Mouse (Mus musculus) T-cell, adult 2 months (primary cell): Measurements from ENCODE around the gene Odf3l1.
"Not testable (repeated sequence)": the region's sequence is repeated elsewhere in the genome, so short reads cannot be mapped to it uniquely, and the experiment has no call there.

ENCODE experiments used
- DNase-seq: peaks from one replicate; pipeline ENCODE4 v3.0.0; 2022; ENCODE audit warnings: low spot score

Odf3l1 gene

GRCm38 (mm10) chr9:56864216-56864729, at the start of gene Odf3l1:
Odf3l1 (minus strand) TSS chr9:56864679.
- no peak for DNase-seq

GRCm38 (mm10) chr9:56913991-56914390, 49.5 kb upstream of the Odf3l1 start:
- DNase-seq, result no peak

GRCm38 (mm10) chr9:56911017-56911416, 46.5 kb upstream of the Odf3l1 start:
- no peak for DNase-seq

DNA sequence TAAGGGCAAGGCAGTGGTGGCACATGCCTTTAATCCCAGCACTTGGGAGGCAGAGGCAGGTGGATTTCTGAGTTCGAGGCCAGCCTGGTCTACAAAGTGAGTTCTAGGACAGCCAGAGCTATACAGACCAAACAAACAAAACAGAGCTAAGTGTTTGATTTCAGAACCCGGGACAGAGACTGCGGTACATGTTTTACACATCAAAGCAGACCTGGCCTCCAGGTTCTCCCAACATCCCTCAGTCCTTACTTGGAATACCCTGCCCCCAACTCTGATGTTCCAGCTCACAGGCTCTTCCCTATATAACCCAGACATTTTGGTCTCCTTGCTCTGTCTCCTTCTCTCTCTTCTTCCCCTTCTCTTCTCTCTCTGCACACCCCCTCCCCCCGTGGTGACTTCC, 45.5 kb upstream of the Odf3l1 start:
- not testable (repeated sequence) for DNase-seq

GRCm38 (mm10) chr9:56907549-56907948, 43.1 kb upstream of the Odf3l1 start:
- no peak for DNase-seq

- DNase-seq, result no peak
These were observed 39.2 kb upstream of the Odf3l1 start for GRCm38 (mm10) chr9:56903662-56904061.

- DNase-seq, result peak; percentile 23
These were observed 36.7 kb upstream of the Odf3l1 start for GRCm38 (mm10) chr9:56901187-56901586.

- DNase-seq, result no peak
These were observed 36.1 kb upstream of the Odf3l1 start for GRCm38 (mm10) chr9:56900571-56900970.

GRCm38 (mm10) chr9:56900060-56900459, 35.6 kb upstream of the Odf3l1 start:
- no peak for DNase-seq

DNA sequence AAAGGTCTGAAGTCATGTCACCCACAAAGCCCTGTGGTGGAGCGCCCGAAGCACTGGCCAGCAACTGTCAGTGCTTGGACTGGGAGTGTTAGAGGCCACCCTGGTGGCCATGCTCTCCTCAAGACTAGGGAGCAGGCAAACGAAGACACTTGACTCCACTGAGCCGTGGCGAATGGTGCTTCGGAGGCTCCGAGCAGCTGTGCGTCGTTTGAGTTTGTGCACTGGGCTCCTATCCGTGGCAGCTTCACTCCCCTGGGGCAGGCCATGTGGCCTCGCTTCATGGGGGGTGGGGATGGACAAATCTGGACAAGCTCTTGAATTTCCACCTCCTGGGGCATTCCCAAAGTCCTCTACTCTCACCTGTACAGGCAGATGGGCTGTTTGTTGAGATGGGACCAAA, 34.9 kb upstream of the Odf3l1 start:
- no peak for DNase-seq

DNA sequence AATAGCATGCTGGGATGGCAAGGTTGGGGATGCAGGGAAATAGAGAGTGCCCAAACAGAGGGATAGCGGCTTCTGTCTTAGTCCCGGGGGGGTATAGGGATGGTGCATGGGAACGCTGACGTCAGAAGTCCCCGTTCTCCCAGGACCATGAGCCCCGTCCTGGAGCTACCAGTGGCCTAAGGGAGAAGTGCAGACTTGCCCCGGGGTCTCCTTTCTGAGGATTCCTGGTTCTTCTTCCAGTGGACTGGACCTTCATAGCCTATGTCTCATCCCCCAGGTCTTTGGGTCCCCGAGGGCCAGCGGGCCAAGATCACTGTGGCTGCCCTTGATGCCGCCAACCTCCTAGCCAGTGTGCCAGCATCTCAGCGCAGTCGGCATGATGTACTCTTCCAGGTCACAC, 32.3 kb upstream of the Odf3l1 start:
- no peak for DNase-seq

- DNase-seq, result no peak
These were observed 29.5 kb upstream of the Odf3l1 start for GRCm38 (mm10) chr9:56894006-56894405.

DNA sequence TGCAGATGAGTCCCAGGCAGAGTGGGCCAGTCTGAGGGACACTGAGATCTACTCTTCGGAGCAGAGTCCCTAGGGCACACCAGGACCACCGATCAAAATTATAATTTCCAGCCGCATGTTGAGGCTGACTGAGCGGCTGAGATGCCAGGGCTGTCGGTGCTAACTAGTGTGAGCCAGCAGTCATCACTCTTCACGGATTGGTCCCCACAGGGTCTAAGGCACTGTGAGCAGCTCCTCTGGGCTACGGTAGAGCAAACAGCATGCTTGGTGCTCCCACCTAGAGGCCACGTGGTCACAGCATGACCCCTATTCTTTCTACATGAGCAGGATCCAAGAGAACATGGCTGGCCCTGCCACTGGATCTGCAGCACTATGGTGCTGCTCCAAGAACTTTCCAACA, 28.8 kb upstream of the Odf3l1 start:
- no peak for DNase-seq

- no peak for DNase-seq
These were observed 27.6 kb upstream of the Odf3l1 start for GRCm38 (mm10) chr9:56892111-56892510.

- peak; percentile 61 for DNase-seq
These were observed 27.1 kb upstream of the Odf3l1 start for GRCm38 (mm10) chr9:56891517-56892011.

DNA sequence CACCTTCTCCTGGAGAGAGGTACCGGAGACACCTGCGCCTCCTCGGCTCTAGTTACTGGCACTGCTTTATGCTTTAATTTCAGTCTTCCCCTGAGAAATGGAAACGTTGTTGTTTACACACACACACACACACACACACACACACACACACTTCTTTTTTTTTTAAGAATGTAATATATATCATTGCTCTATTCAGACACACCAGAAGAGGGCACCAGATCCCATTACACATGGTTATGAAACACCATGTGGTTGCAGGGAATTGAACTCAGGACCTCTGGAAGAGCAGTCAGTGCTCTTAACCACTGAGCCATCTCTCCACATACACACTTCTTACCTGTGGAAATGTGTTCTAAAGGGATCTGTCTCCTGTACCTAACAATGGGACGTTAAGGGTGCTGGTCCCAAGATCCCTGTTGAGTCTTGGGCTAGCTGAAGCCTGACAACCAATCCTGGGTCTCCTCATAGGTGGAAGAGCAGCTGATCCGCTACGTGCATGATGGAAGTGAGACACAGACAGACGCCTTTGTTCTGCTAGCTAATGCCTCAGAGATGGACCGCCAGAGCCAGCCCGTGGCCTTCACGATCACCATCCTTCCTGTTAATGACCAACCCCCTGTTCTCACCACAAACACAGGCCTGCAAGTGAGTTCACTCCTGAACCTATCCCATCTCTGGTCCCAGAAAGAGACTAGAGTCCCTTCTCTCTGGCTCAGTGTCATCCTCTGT, 26.2 kb upstream of the Odf3l1 start:
- DNase-seq, result no peak

- peak; percentile 62 for DNase-seq
These were observed 25.3 kb upstream of the Odf3l1 start for GRCm38 (mm10) chr9:56889817-56890216.

- DNase-seq, result no peak
These were observed 23.1 kb upstream of the Odf3l1 start for GRCm38 (mm10) chr9:56887581-56887980.

- DNase-seq, result no peak
These were observed 22.1 kb upstream of the Odf3l1 start for GRCm38 (mm10) chr9:56886601-56887000.

DNA sequence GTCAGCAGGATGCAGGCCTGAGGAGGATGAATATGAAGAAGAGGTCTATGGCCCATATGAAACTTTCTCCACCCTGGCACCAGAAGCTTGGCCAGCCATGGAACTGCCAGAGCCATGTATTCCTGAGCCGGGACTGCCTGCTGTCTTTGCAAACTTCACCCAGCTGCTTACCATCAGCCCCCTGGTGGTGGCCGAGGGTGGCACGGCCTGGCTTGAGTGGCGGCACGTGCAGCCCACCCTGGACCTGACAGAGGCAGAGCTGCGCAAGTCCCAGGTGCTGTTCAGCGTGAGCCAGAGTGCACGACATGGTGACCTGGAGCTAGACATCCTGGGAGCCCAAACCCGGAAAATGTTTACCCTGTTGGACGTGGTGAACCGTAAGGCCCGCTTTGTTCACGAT, 21.6 kb upstream of the Odf3l1 start:
- no peak for DNase-seq

- DNase-seq, result no peak
These were observed 19.8 kb upstream of the Odf3l1 start for GRCm38 (mm10) chr9:56884328-56884727.

- DNase-seq, result no peak
These were observed 19.0 kb upstream of the Odf3l1 start for GRCm38 (mm10) chr9:56883470-56883869.

DNA sequence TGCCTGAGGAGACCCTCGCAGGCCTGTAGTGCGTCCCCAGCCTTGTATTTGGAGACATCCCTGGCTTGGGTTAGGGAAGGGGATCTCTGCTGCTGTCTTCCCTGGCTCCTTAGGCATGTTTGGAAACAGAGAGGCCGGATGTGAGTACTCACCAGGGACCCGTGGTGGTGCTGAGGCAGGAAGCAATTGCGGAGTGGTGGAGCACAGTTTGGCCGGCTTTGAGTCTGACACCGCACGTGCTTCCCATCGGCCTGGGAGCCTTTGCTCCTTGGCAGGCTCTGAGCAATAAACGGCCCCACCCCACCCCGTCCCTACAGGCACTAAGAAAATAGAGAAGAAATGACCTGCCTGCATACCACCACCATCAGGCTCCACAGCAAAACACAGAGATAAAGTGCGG, 18.3 kb upstream of the Odf3l1 start:
- no peak for DNase-seq

GRCm38 (mm10) chr9:56882283-56882682, 17.8 kb upstream of the Odf3l1 start:
- DNase-seq, result no peak
